Mouse (Mus musculus) layer of hippocampus, postnatal 14 days (tissue): Measurements from ENCODE around the gene Tmf1. TPM values are rescaled to one million over a fixed set of nuclear protein-coding genes. Genes with fewer than 3 reads are reported as not detected.

Experiments used
- DNase-seq, 2 experiments: peaks; one replicate each; pipeline ENCODE4 v3.0.0; 2021 to 2022; ENCODE audit warnings: low spot score in 2 of 2, mixed read lengths in 1 of 2
- long read RNA-seq, 2 experiments: library from polyadenylated mRNA; stranded (forward); transcript quantifications; one replicate each; pipeline ENCODE4 v2.0.0; 2021
- total RNA-seq, 2 experiments: library from RNA; stranded (reverse); gene quantifications; 2 replicates each; pipeline ENCODE4 v1.2.3; 2021

Gene Tmf1
- total RNA-seq = 10 to 100 TPM; 56.9 to 57.9 TPM
- long read RNA-seq, experiment 1, full-length matches to known transcripts = 12 of 16 reads
- long read RNA-seq, experiment 1, partial matches to known transcripts = 4 of 16 reads
- long read RNA-seq, experiment 1, other reads (novel, unspliced or antisense) = 0 of 16 reads
- long read RNA-seq, experiment 2, full-length matches to known transcripts = 18 of 26 reads
- long read RNA-seq, experiment 2, partial matches to known transcripts = 8 of 26 reads
- long read RNA-seq, experiment 2, other reads (novel, unspliced or antisense) = 0 of 26 reads

DNA sequence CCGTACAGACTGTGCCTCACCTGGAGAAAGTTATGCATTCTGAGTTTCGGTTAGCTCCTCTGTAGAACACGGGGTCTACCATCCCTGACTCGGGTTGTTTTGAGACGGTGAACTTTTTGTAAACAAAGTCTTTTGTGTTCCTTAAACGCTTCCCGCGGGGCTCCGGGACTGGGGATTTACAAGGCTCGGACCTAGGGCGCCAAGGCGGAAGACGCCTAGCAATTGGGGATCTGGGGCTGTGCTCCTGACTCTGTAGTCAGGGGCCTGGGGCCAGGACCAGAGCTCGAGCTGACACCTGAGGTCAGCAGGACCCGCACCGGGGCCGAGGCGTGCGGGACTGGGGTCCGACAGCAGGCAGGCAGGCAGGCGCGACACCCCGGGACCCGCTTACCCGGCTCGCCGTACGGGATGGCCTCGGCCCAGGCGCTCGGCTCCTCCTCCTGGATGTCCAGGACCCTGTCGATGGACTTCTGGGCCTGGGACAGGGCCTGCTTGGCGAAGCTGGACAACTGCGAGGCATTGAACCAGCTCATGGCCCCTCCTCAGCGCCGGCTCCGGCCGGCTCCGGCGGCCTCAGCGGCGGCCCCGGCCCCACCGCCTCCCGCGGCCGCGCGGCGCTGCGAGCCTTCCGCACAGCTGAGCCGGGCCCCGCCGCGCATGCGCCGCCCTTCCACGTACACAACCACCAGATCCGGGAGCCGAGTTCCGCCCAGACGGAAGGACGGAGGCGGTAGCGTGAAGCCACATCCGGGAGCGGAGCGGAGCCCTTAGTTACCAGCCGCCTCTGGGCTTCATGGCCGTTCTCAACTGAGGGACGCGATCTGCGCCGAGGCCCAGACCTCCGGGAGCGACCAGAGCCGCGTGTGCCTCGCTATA is at the start of gene Tmf1:
Gene Tmf1 (minus strand): TSS at position 632 of the 876 bp plus-strand sequence.
- peak; percentile 91 to 97 for DNase-seq

DNA sequence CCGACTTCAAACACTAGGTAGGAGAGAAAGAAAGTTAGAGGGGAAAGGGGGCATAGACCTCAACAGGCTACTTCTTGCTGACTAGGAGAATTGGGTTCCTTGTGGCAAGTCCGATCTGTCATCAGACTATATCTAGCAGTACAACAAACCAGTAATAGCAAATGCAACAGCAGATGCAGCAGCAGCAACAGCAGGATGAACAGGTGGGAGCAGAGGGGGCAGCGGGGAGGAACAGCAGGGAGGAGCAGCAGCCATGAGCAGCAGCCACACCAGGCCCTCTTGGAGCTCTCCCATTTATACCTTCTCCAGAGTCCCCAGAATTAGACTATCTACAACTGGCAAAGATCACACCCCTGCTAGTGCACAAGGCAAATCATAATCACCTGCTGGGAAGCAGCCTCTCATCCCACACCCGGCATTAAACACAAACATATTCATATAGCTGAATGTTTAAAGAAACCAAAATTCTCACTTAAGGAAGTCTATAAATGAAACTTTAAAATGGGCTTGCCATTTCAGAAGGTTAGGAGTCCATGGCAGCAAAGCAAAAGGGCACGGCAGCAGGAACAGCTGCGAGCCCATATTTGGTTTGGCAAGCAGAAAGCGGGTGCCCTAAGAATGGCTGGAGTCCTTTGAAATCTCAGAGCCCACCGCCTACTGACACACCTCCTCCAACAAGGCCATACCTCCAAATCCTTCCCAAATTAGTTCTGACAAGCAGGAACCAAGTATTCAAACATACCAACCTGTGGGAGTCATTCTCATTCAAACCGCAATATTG is 48.3 kb upstream of the Tmf1 start:
- no peak for DNase-seq

DNA sequence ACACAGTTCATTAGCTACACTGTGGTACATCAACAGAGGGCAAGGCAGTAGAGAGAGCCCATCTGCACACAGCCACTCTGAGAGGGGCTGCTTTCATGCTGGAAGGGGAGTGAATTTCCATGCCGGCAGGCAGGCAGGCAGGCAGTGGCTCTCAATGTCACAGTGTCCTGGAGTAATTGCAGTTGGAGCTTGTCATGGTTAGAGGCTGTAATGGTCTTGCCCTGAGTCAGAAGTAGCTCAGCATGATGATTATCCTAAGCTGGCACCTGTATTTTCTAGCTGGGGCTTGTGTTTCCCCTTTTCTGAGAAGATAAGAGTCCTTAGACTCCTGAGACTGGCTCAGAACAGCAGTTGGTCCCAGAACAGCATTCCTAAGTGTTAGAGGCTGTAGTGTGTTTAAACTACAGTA is 47.2 kb upstream of the Tmf1 start:
- DNase-seq = no peak

DNA sequence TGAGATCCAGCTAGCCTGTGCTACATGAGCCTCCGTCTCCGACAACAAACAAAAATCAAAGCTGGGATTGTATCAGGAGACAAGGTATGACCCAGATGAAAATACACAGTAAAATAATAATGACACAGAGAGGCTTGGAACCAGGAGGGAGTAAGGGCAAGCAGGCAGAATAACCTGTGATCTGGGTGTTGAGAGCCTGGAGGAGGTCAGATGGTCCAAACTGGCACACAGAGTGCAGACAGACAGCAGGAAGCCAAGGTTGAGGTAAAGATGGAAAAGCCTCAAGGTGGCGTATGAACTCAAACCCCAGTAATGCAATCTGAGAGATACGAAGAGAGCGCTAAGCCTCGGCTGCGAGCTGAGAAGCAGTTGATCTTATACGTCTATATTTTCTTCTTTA is 45.6 kb upstream of the Tmf1 start:
- no peak for DNase-seq

DNA sequence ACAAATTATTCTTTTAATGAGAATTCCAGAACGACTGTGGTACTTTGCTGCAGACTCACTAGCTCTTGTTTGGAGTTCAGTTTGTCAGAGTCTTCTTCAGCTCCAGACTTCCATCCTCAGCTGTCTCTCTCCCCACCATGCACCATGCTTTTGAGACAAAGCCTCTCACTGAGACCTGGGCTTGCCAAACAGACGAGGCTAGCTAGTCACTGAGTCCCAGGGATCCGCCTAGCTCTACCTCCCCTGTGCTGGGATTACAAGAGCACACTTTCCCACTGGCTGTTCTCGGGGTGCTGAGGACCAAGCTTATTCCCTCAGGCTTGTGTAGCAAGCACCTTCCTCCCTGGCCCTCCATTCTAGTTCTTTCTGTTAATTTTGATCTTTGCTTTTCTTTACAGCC is 44.6 kb upstream of the Tmf1 start:
- no peak for DNase-seq

DNA sequence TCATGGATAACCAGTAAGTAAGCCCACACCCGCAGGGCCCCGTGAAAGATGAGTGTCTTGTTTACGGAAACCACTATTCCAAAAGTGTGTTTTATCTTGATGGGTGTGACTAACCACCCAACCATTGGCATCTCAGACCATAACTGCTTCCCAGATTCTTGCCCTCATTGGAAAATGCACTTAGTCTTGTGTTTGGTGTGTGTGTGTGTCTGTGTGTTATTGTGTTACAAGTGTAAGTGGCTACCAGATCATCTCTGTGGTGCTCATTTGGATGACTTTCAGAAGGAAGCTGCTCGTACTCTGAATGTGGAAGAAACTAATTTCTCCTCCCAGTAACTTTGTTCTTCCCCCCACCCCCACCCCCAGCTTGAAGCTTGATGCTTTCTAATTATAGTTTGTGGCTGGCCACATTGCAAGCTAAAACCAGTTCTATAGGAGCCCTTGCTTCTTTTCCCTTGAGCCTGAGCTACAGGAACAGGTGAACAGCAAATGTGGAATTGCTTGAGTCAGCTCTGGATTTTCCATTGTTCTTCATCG is 44.1 kb upstream of the Tmf1 start:
- no peak for DNase-seq

DNA sequence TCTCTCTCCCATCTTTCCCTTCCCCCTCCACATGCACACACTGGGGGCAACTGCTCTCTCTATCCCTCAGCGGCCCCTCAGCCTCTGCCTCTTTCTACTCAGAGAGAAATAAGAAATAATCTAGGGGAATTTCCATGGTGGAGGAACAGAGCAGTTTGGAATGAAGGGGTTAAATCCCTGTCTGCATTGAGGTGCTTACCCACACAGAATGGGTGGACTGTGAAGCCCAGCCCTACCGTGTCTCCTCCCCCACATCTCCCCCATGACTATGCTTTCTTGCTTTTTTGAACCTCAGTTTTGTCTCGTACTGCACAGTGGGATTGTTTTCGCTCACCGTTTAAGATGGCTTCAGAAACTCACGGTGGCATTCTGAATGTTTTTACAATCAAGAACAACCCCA is 43.4 kb upstream of the Tmf1 start:
- DNase-seq = no peak

DNA sequence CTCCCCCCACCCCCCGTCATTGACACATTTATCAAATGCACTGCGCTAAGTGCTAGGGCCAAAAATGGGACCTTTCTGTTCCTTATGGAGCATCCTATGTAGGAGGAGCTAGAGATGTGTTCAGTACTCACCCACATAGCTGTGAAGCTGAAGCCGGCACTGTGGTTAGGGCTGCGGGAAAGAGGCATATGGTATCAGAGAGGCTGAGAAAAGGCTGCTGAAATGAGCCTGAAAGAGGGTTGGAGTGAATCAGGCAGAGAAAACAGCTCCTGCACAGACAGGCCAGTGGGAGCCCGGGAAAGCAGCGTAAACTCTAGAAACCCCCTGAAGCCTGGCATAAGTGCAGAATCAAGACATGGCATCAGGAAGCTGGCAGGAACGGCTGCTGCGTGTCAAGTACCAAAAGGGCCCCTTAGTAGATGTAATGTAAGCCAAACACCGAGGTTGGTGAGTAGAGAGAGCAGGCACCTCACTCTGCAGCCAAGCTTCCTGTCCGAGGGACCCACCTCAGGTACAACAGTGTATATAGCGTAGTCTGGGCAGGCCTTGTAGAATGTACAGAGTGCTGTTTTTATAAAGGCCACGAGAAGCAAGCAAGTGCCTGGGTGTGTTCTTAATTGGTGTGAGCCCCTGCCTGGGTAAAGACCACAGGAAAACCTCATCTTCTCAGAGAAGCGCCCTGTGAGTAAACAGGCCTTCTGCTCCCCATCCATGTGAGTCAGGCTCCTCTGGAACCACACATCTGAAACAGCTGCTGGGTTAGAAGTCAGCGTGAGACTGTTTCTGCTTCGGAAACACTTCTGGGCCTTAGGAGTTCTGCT is 42.5 kb upstream of the Tmf1 start:
- peak; percentile 21 to 67 for DNase-seq

DNA sequence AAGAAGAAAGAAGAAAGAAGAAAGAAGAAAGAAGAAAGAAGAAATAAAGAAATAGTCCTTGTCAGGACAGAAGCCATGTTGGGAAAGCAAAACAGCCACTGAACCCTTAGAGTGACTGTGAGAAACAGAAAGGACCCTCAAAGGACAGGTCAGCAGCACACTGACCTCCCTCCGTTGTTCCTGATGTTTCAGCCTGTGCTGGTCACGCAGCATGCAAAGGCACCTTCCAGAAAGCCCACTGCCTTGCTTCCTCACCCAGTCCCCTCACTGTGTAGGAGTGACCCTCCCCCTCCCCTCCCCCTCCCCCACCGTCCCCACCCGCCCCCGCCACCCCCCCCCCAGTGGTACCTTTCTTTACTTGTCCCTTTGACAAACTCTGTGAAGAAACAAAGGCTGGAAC is 41.8 kb upstream of the Tmf1 start:
- DNase-seq = no peak

DNA sequence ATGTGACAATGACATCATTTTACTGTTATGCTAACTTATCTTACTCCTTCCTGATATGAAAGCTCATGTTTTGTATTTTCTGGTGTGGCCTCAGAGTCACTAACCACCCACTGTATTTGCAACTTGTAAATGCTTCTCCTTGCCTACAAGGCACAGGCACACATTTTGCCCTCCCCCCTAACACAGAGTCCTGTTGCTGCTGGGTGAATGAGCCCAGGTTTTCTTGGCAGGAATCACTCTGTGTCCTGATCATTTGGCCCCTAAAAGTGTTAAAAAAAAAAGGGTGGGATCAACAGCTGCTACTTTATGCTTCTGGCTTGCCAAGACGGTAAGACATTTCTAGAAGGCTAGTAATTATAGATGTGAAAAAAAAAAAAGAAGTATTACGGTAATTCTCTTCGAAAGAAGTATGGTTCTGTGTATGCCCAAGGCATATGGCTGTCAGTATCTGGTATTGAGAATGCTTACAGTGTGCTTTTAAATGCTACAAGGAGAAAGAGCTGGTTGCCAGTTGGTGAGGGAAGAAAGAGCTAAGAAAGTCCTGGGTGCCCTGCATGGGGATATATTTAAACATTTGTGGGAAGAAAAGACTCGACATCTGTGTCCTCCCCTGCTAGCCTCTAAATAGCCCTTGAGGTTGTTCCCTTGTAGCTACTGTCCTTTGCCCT is 37.4 kb upstream of the Tmf1 start:
- DNase-seq = no peak

DNA sequence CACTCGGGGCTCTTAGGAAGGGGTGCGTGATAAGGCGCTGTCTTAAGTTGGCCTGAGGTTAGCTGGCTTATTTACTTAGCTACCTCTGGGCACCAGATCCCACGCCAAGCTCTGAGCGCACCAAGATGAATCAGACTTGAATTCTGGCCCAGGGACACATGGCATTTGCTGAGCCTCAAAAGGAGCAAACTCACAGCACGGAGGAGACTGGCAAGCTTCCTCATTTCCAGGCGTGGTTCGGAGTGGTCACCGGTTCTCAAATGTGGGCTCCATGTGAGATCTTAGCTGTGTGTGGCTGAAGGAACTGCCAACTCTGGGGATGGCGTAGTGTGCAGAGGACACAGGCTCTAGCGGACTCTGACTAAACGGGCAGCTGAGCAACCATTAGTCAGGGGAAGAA is 33.1 kb upstream of the Tmf1 start:
- DNase-seq = peak; percentile 20 to 38

DNA sequence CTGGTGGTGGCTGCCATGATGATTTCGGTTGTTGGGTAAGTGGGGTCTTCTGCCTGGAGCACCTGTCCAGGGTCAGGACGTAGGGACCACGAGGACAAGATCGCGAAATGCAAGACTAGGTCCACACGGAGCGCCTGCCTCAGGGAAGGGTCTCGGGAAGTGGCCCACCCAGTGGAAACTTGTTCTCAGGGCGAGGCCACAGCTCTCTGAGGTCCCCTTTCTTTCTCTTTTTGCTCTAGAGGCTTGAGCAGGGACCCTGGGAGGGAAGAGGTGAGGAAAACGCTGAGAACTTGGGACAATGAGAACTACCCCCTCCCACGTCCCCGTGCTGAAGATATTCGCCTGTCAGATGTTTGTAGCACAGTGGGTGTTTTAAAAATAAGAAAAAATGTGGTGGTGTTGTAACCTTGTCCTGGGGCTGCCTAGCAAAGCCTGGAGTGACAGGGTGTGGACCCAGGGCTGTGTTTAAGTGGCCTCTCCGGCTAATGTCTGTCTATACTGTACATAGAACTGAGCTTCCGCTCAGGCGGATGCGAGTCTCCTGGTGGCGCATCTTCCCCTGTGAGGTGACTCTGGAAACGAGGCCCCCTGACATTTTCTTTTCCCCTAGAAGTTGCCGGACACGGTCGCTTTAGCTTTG is 32.2 kb upstream of the Tmf1 start:
- peak in 1 of 2 experiments; percentile 22 for DNase-seq

DNA sequence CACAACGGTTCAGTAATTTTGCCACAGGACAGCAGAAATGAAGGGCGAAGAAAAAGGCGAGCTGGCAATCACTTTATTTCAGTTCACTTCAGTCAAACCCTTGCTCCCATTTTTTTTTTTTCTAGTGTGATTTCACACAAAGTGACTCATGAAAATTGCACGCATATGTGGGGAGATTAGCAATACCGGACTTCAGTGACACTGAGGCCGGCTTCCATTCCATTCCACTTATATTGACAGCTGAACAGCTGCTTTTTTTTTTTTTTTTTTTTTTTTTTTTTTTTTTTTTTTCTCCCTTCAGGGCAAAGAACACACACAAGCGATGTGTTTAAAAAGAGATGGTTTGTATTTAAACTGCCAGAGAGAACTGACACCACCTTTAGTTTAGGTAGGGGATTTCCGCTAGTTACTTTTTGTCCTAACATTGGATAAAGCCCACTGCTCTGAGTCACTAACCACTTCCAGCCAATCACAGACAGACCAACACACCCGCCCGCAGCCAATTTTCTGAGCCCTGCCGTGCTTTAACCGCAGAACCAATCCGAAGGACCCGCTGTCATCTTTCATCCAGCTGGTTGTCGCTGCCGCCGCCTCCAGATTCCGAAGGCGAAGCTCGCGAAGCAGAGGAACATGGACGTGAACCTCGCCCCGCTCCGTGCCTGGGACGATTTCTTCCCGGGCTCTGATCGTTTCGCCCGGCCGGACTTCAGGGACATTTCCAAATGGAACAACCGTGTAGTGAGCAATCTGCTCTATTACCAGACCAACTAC is 31.5 kb upstream of the Tmf1 start, which contains the start of gene Arl6ip5:
Gene Arl6ip5 (plus strand): TSS at position 499 of the 771 bp plus-strand sequence.
- DNase-seq = peak; percentile 82 to 90

DNA sequence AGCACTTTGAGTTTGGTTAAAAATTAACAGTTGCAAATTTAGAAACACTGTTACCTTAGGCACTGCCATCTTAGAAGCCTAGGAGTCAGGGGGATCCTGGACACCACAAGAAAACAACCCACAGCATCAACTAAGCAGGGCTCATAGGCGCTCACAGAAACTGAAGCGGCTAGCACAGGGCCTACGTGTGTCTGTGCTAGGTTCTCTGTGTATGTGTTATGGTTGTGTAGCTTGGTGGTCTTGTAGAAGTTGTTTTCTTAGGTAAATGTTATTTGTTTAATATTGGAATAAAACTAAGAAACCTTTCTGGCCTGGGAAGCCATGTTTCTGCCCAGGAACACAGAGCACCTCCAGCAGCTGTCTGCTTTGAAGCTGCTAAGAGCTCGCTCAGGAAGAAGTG is 30.8 kb upstream of the Tmf1 start:
- DNase-seq = no peak

DNA sequence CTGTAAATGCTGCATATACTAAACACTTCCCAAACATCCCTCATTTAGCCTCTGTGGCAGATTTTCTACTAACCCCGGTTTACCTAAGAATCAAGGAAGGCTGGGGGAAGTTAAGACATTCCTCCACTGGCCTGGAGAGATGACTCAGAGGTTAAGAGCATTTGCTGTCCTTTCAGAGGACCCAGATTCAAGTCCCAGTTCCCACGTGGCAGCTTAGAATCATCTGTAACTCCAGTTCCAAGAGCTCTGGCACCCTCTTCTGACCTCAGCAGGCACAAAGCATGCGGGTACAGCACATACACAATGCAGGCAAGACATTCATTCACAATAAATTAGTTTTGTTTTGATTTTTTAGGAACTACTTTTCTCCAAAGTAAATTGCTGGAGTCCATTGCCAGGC is 30.3 kb upstream of the Tmf1 start:
- DNase-seq = no peak

DNA sequence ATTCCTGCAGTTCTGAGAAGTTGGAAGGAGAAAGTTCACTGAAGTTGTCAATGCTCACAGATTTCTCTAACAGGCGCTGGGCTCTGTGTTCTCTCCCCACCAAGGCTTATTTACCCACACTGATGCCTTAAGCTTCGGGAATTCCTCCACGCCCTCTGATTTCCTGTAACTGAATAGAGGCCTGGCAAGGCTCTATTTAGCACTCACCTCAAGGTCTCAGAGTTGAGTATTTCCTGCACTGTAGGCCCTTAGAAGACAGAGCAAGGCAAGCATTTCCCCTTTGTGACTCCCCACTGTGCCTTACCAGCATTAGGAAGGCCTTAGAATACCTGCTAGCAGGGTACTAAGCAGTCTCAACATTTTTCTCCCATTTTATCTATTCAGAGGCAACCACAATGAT is 29.5 kb upstream of the Tmf1 start:
- no peak for DNase-seq

DNA sequence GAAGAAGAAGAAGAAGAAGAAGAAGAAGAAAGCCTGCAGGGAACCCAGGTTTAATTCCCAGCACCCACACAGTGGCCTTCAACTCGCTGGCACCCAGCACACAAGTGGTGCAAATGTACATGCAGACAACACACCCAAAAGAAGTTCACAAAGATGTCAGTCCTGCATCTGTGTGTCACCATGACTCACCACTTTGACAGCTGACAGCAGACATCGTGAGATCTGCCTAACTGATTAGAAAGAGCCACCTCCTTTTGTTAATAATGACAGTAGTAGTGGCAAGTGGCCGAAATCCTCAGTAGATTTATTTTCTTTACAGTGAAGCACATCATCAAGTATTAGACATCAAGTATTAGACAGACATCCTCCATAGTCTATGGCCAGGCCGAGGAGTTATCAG is 28.2 kb upstream of the Tmf1 start:
- no peak for DNase-seq

DNA sequence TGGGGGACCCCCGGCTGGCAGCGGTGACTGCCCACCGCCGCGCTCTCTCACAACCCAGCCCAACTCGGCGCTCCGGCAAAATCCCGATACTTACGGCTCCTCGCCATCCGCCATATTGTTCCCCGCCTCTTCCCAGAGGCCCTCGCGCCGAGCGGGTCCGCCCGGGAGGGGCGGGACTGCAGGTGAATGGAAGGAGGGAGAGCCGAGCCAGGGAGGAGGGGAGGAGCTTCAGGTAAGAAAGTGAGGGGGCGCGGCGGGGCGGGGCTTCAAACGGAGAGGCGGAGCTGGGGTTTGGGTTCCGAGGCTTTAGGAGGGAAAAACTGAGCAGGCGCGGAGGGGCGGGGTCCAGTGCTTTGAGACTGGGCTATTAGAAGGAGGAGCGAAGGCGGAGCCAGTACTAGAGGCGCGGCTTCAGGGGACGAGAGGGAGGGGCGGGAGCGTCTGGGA is 26.5 kb upstream of the Tmf1 start, which contains the start of gene Uba3:
Gene Uba3 (minus strand): TSS at position 209 of the 447 bp plus-strand sequence.
- DNase-seq = peak; percentile 94 to 99

DNA sequence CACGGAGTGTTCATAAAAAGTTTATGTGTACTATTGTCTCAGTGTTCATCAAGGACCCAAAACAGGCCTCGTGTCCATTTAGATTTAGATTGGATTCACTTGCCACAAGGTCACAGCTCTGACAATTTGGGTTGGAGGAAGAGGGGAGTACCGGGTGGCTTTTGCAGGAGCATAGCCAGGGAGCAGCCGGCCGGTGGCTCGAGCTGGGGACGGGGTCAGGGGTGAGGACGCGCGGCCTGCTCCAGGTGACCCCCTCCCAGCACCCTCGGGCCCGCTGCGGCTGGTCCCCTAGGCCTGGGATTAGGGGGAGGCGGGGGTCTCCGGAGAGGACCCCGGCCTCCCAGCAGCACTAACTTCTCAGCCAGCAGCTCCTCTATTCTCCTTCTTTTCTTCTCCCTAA is 26.0 kb upstream of the Tmf1 start:
- no peak for DNase-seq
